Mouse (Mus musculus): ENCODE data around the gene Map4. TPM values are rescaled to one million over a fixed set of nuclear protein-coding genes. Genes with fewer than 3 reads are reported as not detected.

The Map4 gene
- 100 to 1,000 TPM; 283 TPM for total RNA-seq (2021)

- peak; percentile 99 for DNase-seq (ENCODE audit: low spot score)
- intact Hi-C loops (cut with DNase I): loop anchor here (1.0 to 5.0 kb wide), 3 partner anchors 36 to 141 kb away; no protein-coding TSS in a partner anchor
Measured at GRCm38 (mm10) chr9:109931257-109932171, at the start of gene Map4. Gene Map4, plus strand, starts transcription at chr9:109931460.

GRCm38 (mm10) chr9:109886259-109886658, 45.0 kb upstream of the Map4 start:
- intact Hi-C loops (cut with DNase I): no loop called here

GRCm38 (mm10) chr9:109887321-109887720, 43.9 kb upstream of the Map4 start:
- intact Hi-C loops (cut with DNase I): no loop called here
- DNase-seq (ENCODE audit: low spot score): no peak

More at GRCm38 (mm10) chr9:109886259-109886658, 45.0 kb upstream of the Map4 start:
- DNase-seq (ENCODE audit: low spot score): no peak

GRCm38 (mm10) chr9:109891501-109891900, 39.8 kb upstream of the Map4 start:
- no peak for DNase-seq (ENCODE audit: low spot score)
- intact Hi-C loops (cut with DNase I): loop anchor here (2.0 kb wide), 1 partner anchor 405 kb away; no protein-coding TSS in a partner anchor

- peak; percentile 35 for DNase-seq (ENCODE audit: low spot score)
- intact Hi-C loops (cut with DNase I): loop anchor here (1.0 kb wide), 2 partner anchors 180 to 209 kb away; no protein-coding TSS in a partner anchor
Measured at GRCm38 (mm10) chr9:109892651-109893250, 38.5 kb upstream of the Map4 start.

- intact Hi-C loops (cut with DNase I): loop anchor here (1.0 to 2.0 kb wide), 2 partner anchors 38 to 90 kb away; no protein-coding TSS in a partner anchor
- DNase-seq (ENCODE audit: low spot score): peak; percentile 58
Measured at GRCm38 (mm10) chr9:109894413-109895090, 36.7 kb upstream of the Map4 start.

- peak; percentile 35 for DNase-seq (ENCODE audit: low spot score)
- intact Hi-C loops (cut with DNase I): loop anchor here (1.0 to 2.0 kb wide), 2 partner anchors 37 to 89 kb away; no protein-coding TSS in a partner anchor
Measured at GRCm38 (mm10) chr9:109895593-109895992, 35.7 kb upstream of the Map4 start.

- DNase-seq (ENCODE audit: low spot score): no peak
- intact Hi-C loops (cut with DNase I): no loop called here
Measured at GRCm38 (mm10) chr9:109896253-109897150, 34.8 kb upstream of the Map4 start.

GRCm38 (mm10) chr9:109898027-109898426, 33.2 kb upstream of the Map4 start:
- intact Hi-C loops (cut with DNase I): no loop called here
- peak; percentile 35 for DNase-seq (ENCODE audit: low spot score)

GRCm38 (mm10) chr9:109899361-109899760, 31.9 kb upstream of the Map4 start:
- intact Hi-C loops (cut with DNase I): no loop called here
- no peak for DNase-seq (ENCODE audit: low spot score)

GRCm38 (mm10) chr9:109899774-109900173, 31.5 kb upstream of the Map4 start:
- intact Hi-C loops (cut with DNase I): no loop called here
- no peak for DNase-seq (ENCODE audit: low spot score)

- intact Hi-C loops (cut with DNase I): no loop called here
- no peak for DNase-seq (ENCODE audit: low spot score)
Measured at GRCm38 (mm10) chr9:109900604-109901003, 30.7 kb upstream of the Map4 start.

- intact Hi-C loops (cut with DNase I): no loop called here
- no peak for DNase-seq (ENCODE audit: low spot score)
Measured at GRCm38 (mm10) chr9:109902246-109902645, 29.0 kb upstream of the Map4 start.

- intact Hi-C loops (cut with DNase I): no loop called here
- no peak for DNase-seq (ENCODE audit: low spot score)
Measured at GRCm38 (mm10) chr9:109902740-109903139, 28.5 kb upstream of the Map4 start.

- intact Hi-C loops (cut with DNase I): no loop called here
- peak; percentile 81 for DNase-seq (ENCODE audit: low spot score)
Measured at GRCm38 (mm10) chr9:109907300-109907699, 24.0 kb upstream of the Map4 start.

- DNase-seq (ENCODE audit: low spot score): no peak
- intact Hi-C loops (cut with DNase I): no loop called here
Measured at GRCm38 (mm10) chr9:109907774-109908465, 23.3 kb upstream of the Map4 start.

GRCm38 (mm10) chr9:109909102-109909501, 22.2 kb upstream of the Map4 start:
- no peak for DNase-seq (ENCODE audit: low spot score)
- intact Hi-C loops (cut with DNase I): no loop called here

- intact Hi-C loops (cut with DNase I): no loop called here
- DNase-seq (ENCODE audit: low spot score): no peak
Measured at GRCm38 (mm10) chr9:109909926-109910325, 21.3 kb upstream of the Map4 start.

GRCm38 (mm10) chr9:109911779-109912178, 19.5 kb upstream of the Map4 start:
- intact Hi-C loops (cut with DNase I): no loop called here
- no peak for DNase-seq (ENCODE audit: low spot score)

Measured in heart, postnatal 25 days (tissue).